ENCODE assay signal across 27 mouse cellular contexts in genomic region chr1:131091481-131091880, GRCm38 (mm10). TPM values are rescaled to one million over a fixed set of nuclear protein-coding genes. Genes with fewer than 3 reads are reported as not detected.
DNase-seq lines count a peak whose midpoint lies in the region; ATAC-seq lines count a peak whose summit lies in the region.
"Had no signal": no experiment of that assay in that cellular context is flagged by ENCODE, and none has a peak within 500 bp of the region (broad histone marks: within the 10 kb centered on the region; RNA-seq: fewer than 3 reads in every experiment).

No protein-coding gene starts in this region.

- 0 out of 2 replicates have a peak, but pooled peaks cover 2% of the 10 kb centered on the region for H3K36me3 ChIP-seq in heart, embryonic 10.5 days
- no peaks in the 10 kb centered on the region for H3K36me3 ChIP-seq in heart, embryonic 15.5 days
- H3K36me3 ChIP-seq: embryonic facial prominence, embryonic 15.5 days; forebrain, embryonic 12.5 days; hindbrain, embryonic 13.5 days; liver, embryonic 15.5 days; lung, embryonic 15.5 days; midbrain, embryonic 12.5 days; neural tube, embryonic 13.5 days had no signal

- peaks cover 57% of the 10 kb centered on the region for H3K4me1 ChIP-seq in brown adipose tissue, adult 24 weeks (ENCODE audit: control insufficient read depth, insufficient read depth, insufficient read length, low read length)
- peaks cover 95% of the 10 kb centered on the region for H3K4me1 ChIP-seq in heart, embryonic 10.5 days
- peaks cover 95% of the 10 kb centered on the region for H3K4me1 ChIP-seq in heart, embryonic 15.5 days (replicated peaks)

- 51% methylated on average over 3 of the region's 3 CpGs for WGBS in heart, embryonic 10.5 days
- WGBS in heart, embryonic 15.5 days, result 53% methylated on average over 3 of the region's 3 CpGs

- H3K4me3 ChIP-seq in brown adipose tissue, adult 24 weeks (ENCODE audit: insufficient read depth, low read depth, low read length), result no peak overlapping the region
- no peak overlapping the region for H3K4me3 ChIP-seq in heart, embryonic 10.5 days
- H3K4me3 ChIP-seq in heart, embryonic 15.5 days, result no peak overlapping the region
- H3K4me3 ChIP-seq: embryonic facial prominence, embryonic 10.5 days; embryonic facial prominence, embryonic 15.5 days; forebrain, embryonic 12.5 days; hindbrain, embryonic 13.5 days; liver, embryonic 15.5 days; lung, embryonic 15.5 days; midbrain, embryonic 12.5 days; neural tube, embryonic 13.5 days had no signal

- peak overlapping the region; percentile 56 for H3K4me2 ChIP-seq in heart, embryonic 15.5 days
- H3K4me2 ChIP-seq: embryonic facial prominence, embryonic 15.5 days; forebrain, embryonic 12.5 days; hindbrain, embryonic 13.5 days; liver, embryonic 15.5 days; lung, embryonic 15.5 days; midbrain, embryonic 12.5 days; neural tube, embryonic 13.5 days had no signal

- peak overlapping the region; percentile 82 for H3K27ac ChIP-seq in brown adipose tissue, adult 24 weeks (replicated peaks; ENCODE audit: low read depth, low read length)
- peak overlapping the region; percentile 88 for H3K27ac ChIP-seq in heart, embryonic 10.5 days
- peak overlapping the region; percentile 95 for H3K27ac ChIP-seq in heart, embryonic 15.5 days
- H3K27ac ChIP-seq: embryonic facial prominence, embryonic 10.5 days; embryonic facial prominence, embryonic 15.5 days; forebrain, embryonic 12.5 days; hindbrain, embryonic 13.5 days; liver, embryonic 15.5 days; lung, embryonic 15.5 days; midbrain, embryonic 12.5 days had no signal

- H3K9ac ChIP-seq in heart, embryonic 15.5 days, result 0 out of 2 replicates have a peak overlapping the region, but pooled peaks have one; percentile 15
- H3K9ac ChIP-seq: embryonic facial prominence, embryonic 15.5 days; hindbrain, embryonic 13.5 days; liver, embryonic 15.5 days; lung, embryonic 15.5 days; midbrain, embryonic 12.5 days; neural tube, embryonic 13.5 days had no signal

- intact Hi-C loops in heart, postnatal 36 days (cut with DNase I), result no loop called here

- no peaks in the 10 kb centered on the region for H3K9me3 ChIP-seq in heart, embryonic 10.5 days
- no peaks in the 10 kb centered on the region for H3K9me3 ChIP-seq in heart, embryonic 15.5 days (replicated peaks)
- H3K9me3 ChIP-seq: embryonic facial prominence, embryonic 10.5 days; embryonic facial prominence, embryonic 15.5 days; forebrain, embryonic 12.5 days; hindbrain, embryonic 13.5 days; liver, embryonic 15.5 days; lung, embryonic 15.5 days; midbrain, embryonic 12.5 days; neural tube, embryonic 13.5 days had no signal

- no peak for ATAC-seq in heart, embryonic 15.5 days (replicated peaks; ENCODE audit: insufficient number of reproducible peaks, insufficient read depth, low FRiP score, low read depth)
- ATAC-seq: intestine, embryonic 16.5 days had no signal

- peak; percentile 40 for DNase-seq in heart, adult 8-10 months (ENCODE audit: low spot score)
- no peak for DNase-seq in heart, postnatal 36 days
- no peak for DNase-seq in heart, embryonic 10.5 days (ENCODE audit: low spot score)
- DNase-seq in layer of hippocampus, postnatal 36 days, result no peak
- no peak for DNase-seq in thymus, postnatal 0 days (ENCODE audit: low spot score)
- DNase-seq: adrenal gland, adult 8-10 months; cerebellum, adult 8-10 months; cerebellum, postnatal 25 days; gastrocnemius, postnatal 25 days; kidney, adult 9 months; kidney, postnatal 10 days; left cerebral cortex, postnatal 4 days; right cerebral cortex, postnatal 4 days; thymus, adult 18-20 months; thymus, postnatal 4 days had no signal

- H3K27me3 ChIP-seq in heart, embryonic 10.5 days (ENCODE audit: insufficient read depth, poor library complexity, severe bottlenecking), result no peaks in the 10 kb centered on the region
- no peaks in the 10 kb centered on the region for H3K27me3 ChIP-seq in heart, embryonic 15.5 days
- H3K27me3 ChIP-seq: CH12.LX; embryonic facial prominence, embryonic 15.5 days; forebrain, embryonic 12.5 days; hindbrain, embryonic 13.5 days; lung, embryonic 15.5 days; midbrain, embryonic 12.5 days; neural tube, embryonic 13.5 days had no signal

RNA-seq across cellular contexts. Expression of gene Mapkapk2, which starts 6.1 kb away (rescaled TPM):
- 100 to 1,000 TPM; 303 to 326 (median 315) TPM for total RNA-seq in heart, adult 8-10 months (2022)
- 100 to 1,000 TPM; 292 to 300 TPM for total RNA-seq in heart, postnatal 36 days (2021)
- polyA plus RNA-seq in brown adipose tissue, adult 24 weeks (2012; ENCODE audit: insufficient read depth, insufficient read length, missing spikeins), result 76.7 and 87.6 TPM in 2 replicates
- 59.2 and 60.3 TPM in 2 replicates for polyA plus RNA-seq in heart, embryonic 10.5 days (2016; fragmentation: Nextera tagmentation; extraction: Ambion mirVana)
- 57.5 and 69.4 TPM in 2 replicates for polyA plus RNA-seq in heart, embryonic 15.5 days (2015; fragmentation: Nextera tagmentation; extraction: Ambion mirVana)
- 10 to 100 TPM; 26.6 to 32.4 TPM for total RNA-seq in layer of hippocampus, postnatal 36 days (2021)
- 26.6 and 30.4 TPM in 2 replicates for polyA plus RNA-seq in thymus, postnatal 0 days (2015; fragmentation: Nextera tagmentation; extraction: Ambion mirVana)

RNA-seq across cellular contexts. Expression of gene Dyrk3, which starts 46.7 kb away (rescaled TPM):
- under 1 TPM; 0.25 to 0.71 (median 0.53) TPM for total RNA-seq in heart, adult 8-10 months (2022)
- total RNA-seq in heart, postnatal 36 days (2021), result under 1 TPM; 0.14 to 0.33 TPM
- not detected in 2 replicates for polyA plus RNA-seq in brown adipose tissue, adult 24 weeks (2012; ENCODE audit: insufficient read depth, insufficient read length, missing spikeins)
- 3.1 and 3.9 TPM in 2 replicates for polyA plus RNA-seq in heart, embryonic 10.5 days (2016; fragmentation: Nextera tagmentation; extraction: Ambion mirVana)
- polyA plus RNA-seq in heart, embryonic 15.5 days (2015; fragmentation: Nextera tagmentation; extraction: Ambion mirVana), result 1.7 and 2.5 TPM in 2 replicates
- total RNA-seq in layer of hippocampus, postnatal 36 days (2021), result 10 to 100 TPM; 19.6 to 19.9 TPM
- polyA plus RNA-seq in thymus, postnatal 0 days (2015; fragmentation: Nextera tagmentation; extraction: Ambion mirVana), result 1.9 and 2.2 TPM in 2 replicates
- total RNA-seq: gastrocnemius, postnatal 25 days had no signal
